Mouse (Mus musculus) intestine, embryonic 15.5 days (tissue): ENCODE data around the gene Nupl1. TPM values are rescaled to one million over a fixed set of nuclear protein-coding genes. Genes with fewer than 3 reads are reported as not detected.

Experiments
- ATAC-seq: fragments of 200-750 bp; cut with Nextera tagmentation; 2 replicates; pipeline ENCODE4 v1.8.0; 2017; ENCODE audit warnings: moderate TSS enrichment, moderate library complexity
- H3K27ac ChIP-seq: fragments of 300-500 bp; sonication (generic); 2 replicates; pipeline ENCODE4 v1.5.1; 2015; ENCODE audit warnings: mild to moderate bottlenecking, inconsistent platforms
- H3K27me3 ChIP-seq: fragments of 300-500 bp; sonication (generic); replicated peaks from 2 replicates; pipeline ENCODE4 v1.6.1; 2015; ENCODE audit warnings: inconsistent platforms
- H3K36me3 ChIP-seq: fragments of 300-500 bp; sonication (generic); 2 replicates; pipeline ENCODE4 v1.6.1; 2015; ENCODE audit warnings: inconsistent platforms
- H3K4me1 ChIP-seq: fragments of 300-500 bp; sonication (generic); replicated peaks from 2 replicates; pipeline ENCODE4 v1.6.1; 2015; ENCODE audit warnings: inconsistent platforms
- H3K4me2 ChIP-seq: fragments of 300-500 bp; sonication (generic); replicated peaks from 2 replicates; pipeline ENCODE4 v1.6.1; 2015; ENCODE audit warnings: mild to moderate bottlenecking, inconsistent platforms
- H3K4me3 ChIP-seq: fragments of 300-500 bp; sonication (generic); replicated peaks from 2 replicates; pipeline ENCODE4 v1.5.1; 2015; ENCODE audit warnings: inconsistent platforms
- H3K9ac ChIP-seq: fragments of 300-500 bp; sonication (generic); 2 replicates; pipeline ENCODE4 v1.6.1; 2015; ENCODE audit warnings: inconsistent platforms
- H3K9me3 ChIP-seq: fragments of 300-500 bp; sonication (generic); 2 replicates; pipeline ENCODE4 v1.6.1; 2016; ENCODE audit warnings: inconsistent platforms
- WGBS: fragments of 180-500 bp; shearing (Covaris S2); methylation state at CpG from one replicate; pipeline ENCODE4 v1.1.7; 2015; 5-methylcytosine and 5-hydroxymethylcytosine counted together
- microRNA counts: library from miRNA; unstranded; fragments of <30 nt; microRNA quantifications from one replicate; lab custom pipeline; 2016
- polyA plus RNA-seq: library from polyadenylated mRNA; unstranded; fragments of >200 nt; fragmentation: Nextera tagmentation; extraction: Ambion mirVana; gene quantifications from 2 replicates; pipeline ENCODE4 v1.2.1, GENCODE M21; 2015

Gene Nupl1
- polyA plus RNA-seq, 1 experiment from 2014 or later, result 0.05 TPM

DNA sequence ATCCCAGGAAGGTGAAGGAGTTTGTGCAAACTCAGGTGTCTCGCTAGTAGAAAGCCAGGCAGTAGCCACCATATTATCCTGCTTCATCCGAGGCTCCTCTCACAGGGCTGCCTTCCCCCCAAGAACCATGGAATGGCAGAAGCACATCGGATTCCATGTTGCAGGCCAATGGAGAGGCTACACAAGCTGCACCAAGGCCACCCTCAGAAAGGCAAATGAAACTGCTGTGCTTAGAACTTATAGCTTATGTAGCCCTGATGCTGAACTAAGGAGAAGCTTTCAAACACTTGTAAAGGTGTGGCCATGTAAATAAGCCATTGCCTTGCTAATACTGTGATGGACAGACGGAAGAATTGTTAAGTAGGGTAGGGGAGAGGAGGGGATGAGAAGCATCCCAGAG, 115.4 kb downstream of the Nupl1 start:
- no peaks in the 10 kb centered on the region for H3K9me3 ChIP-seq
- H3K36me3 ChIP-seq, result no peaks in the 10 kb centered on the region
- H3K4me2 ChIP-seq, result no peak overlapping the region
- H3K4me1 ChIP-seq, result no peaks in the 10 kb centered on the region
- H3K4me3 ChIP-seq, result no peak overlapping the region
- 82% methylated on average over 4 of the region's 4 CpGs for WGBS
- ATAC-seq, result no peak
- no peak overlapping the region for H3K27ac ChIP-seq
- H3K9ac ChIP-seq, result no peak overlapping the region
- no peaks in the 10 kb centered on the region for H3K27me3 ChIP-seq

DNA sequence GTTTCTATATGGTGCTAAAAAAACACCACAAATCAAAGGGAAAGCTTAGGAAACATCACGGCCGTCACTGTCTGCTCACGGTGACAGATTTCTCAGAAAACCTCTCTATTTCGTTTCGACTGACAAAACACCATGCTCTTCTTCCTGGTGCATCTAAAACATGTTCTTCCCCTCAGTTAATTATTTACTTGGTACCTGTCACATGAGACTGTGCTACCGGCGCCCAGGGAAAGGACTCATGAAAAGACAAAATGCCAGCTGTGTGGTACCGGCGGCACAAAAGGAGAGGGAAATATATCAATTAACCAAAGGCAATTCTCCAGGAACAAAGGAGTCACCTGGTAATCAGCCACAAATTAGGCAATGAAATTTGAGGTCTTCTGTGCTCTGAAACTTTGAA, 116.5 kb downstream of the Nupl1 start:
- H3K27ac ChIP-seq, result no peak overlapping the region
- no peaks in the 10 kb centered on the region for H3K36me3 ChIP-seq
- peak; percentile 69; the same call in 1 of the 2 replicates for ATAC-seq
- H3K4me2 ChIP-seq, result peak overlapping the region; percentile 26
- WGBS, result 60% methylated on average over 9 of the region's 9 CpGs
- no peak overlapping the region for H3K4me3 ChIP-seq
- no peaks in the 10 kb centered on the region for H3K4me1 ChIP-seq
- H3K27me3 ChIP-seq, result no peaks in the 10 kb centered on the region
- no peak overlapping the region for H3K9ac ChIP-seq
- no peaks in the 10 kb centered on the region for H3K9me3 ChIP-seq

MicroRNAs encoded within 50 kb of the gene (microRNA counts, 519-probe panel; counts per million panel counts)
- microRNA mmu-miR-719 (lab: Ali Mortazavi, UCI), result 97.1 counts per million, percentile 29 among the panel's probes with 10 or more counts

Other genes starting within 250 kb of the Nupl1 start
- 7.0 and 9.2 TPM in 2 replicates for gene Atp8a2, start 54.3 kb downstream of the Nupl1 start, polyA plus RNA-seq
- gene Gm49336, start 76 bp upstream of the Nupl1 start, polyA plus RNA-seq, result 42.2 and 47.8 TPM in 2 replicates
- 26.3 and 27.8 TPM in 2 replicates for gene Mtmr6, start 13.8 kb upstream of the Nupl1 start, polyA plus RNA-seq
- gene Amer2, start 121.8 kb upstream of the Nupl1 start, polyA plus RNA-seq, result 1.5 TPM in 2 replicates